Mouse (Mus musculus) layer of hippocampus, adult 11-12 months (tissue): ENCODE measurements around the gene Zfp534.
"Not testable (repeated sequence)": the region's sequence is repeated elsewhere in the genome, so short reads cannot be mapped to it uniquely, and the experiment has no call there.

Experiments
- DNase-seq: peaks from one replicate; pipeline ENCODE4 v3.0.0; 2022; ENCODE audit warnings: low spot score

The Zfp534 gene

DNA sequence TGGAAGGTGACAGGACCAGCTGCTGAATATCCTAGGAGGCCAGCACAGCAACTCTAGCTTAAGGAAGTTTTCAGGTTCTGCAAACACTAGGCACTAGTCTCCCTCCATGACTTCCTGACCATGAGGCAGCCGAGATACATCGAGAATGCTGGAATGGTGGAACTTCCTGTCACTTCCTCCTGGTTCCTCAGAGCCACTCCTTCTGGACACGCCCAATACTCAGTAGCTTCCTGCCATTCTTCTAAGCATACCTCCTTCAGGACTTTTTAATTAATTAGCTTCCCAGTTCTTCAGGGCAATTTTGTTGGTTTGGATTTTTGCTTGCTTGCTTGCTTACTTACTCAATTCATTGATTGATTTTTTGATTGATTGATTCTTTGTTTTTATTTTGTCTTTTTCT lies at the start of gene Zfp534:
Gene Zfp534 (minus strand): TSS at position 101 of the 400 bp plus-strand sequence.
- not testable (repeated sequence) for DNase-seq

DNA sequence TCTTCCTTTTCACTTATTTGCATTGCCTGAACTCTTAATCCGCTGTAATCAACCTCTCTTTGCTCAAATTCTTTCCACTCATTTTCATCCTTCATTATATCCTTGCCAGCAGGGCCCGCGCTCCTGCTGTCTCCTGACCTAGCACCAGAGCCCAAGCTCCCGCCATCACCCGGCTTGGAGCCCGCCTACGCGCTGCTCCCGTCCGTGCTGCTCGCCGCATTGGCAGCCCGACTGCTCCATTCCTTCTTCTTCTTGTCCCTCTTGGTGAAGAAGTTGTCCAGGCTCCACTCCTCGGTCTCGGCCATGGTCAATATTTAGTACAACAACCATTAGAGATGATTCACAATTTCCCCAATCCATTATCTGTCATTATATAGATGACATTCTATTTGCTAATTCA lies 43.9 kb upstream of the Zfp534 start:
- not testable (repeated sequence) for DNase-seq

GRCm38 (mm10) chr4:147738636-147739369 lies 36.5 kb upstream of the Zfp534 start:
- not testable (repeated sequence) for DNase-seq

DNA sequence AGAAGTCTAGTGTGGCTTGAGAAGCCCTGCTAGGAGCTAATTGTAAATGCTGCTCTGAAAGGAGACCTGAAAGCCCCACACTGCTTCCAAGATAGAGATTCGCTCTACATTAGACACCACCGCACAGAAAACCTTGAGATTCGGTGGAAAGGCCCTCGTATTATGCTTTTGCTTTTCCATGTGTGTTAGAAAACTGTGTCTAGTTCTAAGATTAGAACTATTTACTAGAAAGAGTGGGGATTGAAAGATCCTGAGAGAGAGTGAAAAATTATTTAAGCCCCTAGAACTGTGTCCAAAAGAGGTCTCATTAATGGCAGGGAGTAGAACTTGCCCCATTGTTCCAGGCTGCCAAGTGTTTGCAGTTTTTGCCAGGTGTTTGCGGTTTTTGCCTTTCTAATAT lies 47.1 kb downstream of the Zfp534 start:
- DNase-seq, result not testable (repeated sequence)

DNA sequence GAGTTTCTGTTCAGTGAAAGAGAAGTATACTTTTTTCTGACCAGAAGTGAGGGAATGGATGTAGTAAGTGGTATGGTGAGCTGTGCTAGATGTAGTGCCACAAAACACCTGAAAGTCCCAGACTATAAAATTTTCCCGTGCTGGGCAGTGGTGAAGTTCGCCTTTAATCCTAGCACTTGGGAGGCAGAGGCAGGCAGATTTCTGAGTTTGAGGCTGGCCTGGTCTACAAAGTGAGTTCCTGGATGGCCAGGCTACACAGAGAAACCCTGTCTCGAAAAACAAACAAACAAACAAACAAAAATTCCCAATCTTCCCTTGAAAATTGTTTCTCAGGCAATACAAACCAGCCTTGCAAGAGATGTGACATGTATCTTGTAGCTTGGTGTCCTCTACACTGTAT lies 54.9 kb downstream of the Zfp534 start:
- DNase-seq, result not testable (repeated sequence)

GRCm38 (mm10) chr4:147642413-147642812 lies 59.9 kb downstream of the Zfp534 start, which contains the start of gene Zfp979:
TSS of gene Zfp979 (minus strand) at chr4:147642513.
- not testable (repeated sequence) for DNase-seq

- DNase-seq, result not testable (repeated sequence)
Observed at GRCm38 (mm10) chr4:147641932-147642331, 60.4 kb downstream of the Zfp534 start.

- DNase-seq, result not testable (repeated sequence)
Observed at GRCm38 (mm10) chr4:147633818-147634262, 68.5 kb downstream of the Zfp534 start.
